Mouse (Mus musculus): ENCODE measurements around the gene Atox1.

DNA sequence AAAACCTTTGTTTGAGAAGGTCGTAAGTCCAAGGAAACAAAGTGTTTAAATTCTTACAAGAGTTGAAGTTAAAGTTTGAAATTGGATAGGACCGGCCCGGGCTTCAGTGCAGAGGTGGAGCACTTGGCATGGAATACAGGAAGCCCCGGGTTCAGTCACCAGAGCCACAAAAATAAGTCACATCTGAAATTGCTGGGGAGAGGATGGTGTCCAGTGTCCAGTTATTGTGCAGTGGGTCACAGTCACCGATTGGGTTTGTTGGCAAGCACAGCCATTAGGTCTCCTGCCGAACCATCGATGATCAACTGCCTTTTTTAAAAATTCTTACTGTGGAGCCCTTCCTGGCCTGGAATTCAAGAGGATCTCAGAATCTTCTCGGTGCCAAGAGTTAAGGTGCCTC, 9.7 kb upstream of the Atox1 start:
- TF ChIP-seq POLR2A (IDR thresholded peaks at IDR 0.05; ENCODE audit: low read depth, low read length), result no peak
- TF ChIP-seq CTCF (conservative IDR thresholded peaks at IDR 0.05; ENCODE audit: insufficient read depth, insufficient read length, low read depth, low read length), result no peak
